Mouse (Mus musculus) neural tube, embryonic 15.5 days (tissue): Measurements from ENCODE around the gene Dnph1. TPM values are rescaled to one million over a fixed set of nuclear protein-coding genes. Genes with fewer than 3 reads are reported as not detected.

Experiments
- ATAC-seq: fragments of 200-750 bp; cut with Nextera tagmentation; 2 replicates; pipeline ENCODE4 v1.8.0; 2017; ENCODE audit warnings: mild to moderate bottlenecking, moderate TSS enrichment, moderate library complexity; ENCODE audit not compliant: low FRiP score
- H3K27ac ChIP-seq: fragments of 300-500 bp; sonication (generic); replicated peaks from 2 replicates; pipeline ENCODE4 v1.5.1; 2015; ENCODE audit warnings: mild to moderate bottlenecking, inconsistent platforms
- H3K27me3 ChIP-seq: fragments of 300-500 bp; sonication (generic); replicated peaks from 2 replicates; pipeline ENCODE4 v1.6.1; 2015; ENCODE audit warnings: inconsistent platforms
- H3K36me3 ChIP-seq: fragments of 300-500 bp; sonication (generic); 2 replicates; pipeline ENCODE4 v1.6.1; 2015; ENCODE audit warnings: inconsistent platforms
- H3K4me1 ChIP-seq: fragments of 300-500 bp; sonication (generic); 2 replicates; pipeline ENCODE4 v1.6.1; 2015; ENCODE audit warnings: inconsistent platforms
- H3K4me2 ChIP-seq: fragments of 300-500 bp; sonication (generic); 2 replicates; pipeline ENCODE4 v1.6.1; 2015; ENCODE audit warnings: inconsistent platforms, mild to moderate bottlenecking, moderate library complexity
- H3K4me3 ChIP-seq: fragments of 300-500 bp; sonication (generic); replicated peaks from 2 replicates; pipeline ENCODE4 v1.5.1; 2015; ENCODE audit warnings: mild to moderate bottlenecking, inconsistent platforms
- H3K9ac ChIP-seq: fragments of 300-500 bp; sonication (generic); replicated peaks from 2 replicates; pipeline ENCODE4 v1.6.1; 2015; ENCODE audit warnings: mild to moderate bottlenecking, inconsistent platforms
- H3K9me3 ChIP-seq: fragments of 300-500 bp; sonication (generic); replicated peaks from 2 replicates; pipeline ENCODE4 v1.6.1; 2016; ENCODE audit warnings: inconsistent platforms
- WGBS: fragments of 180-500 bp; shearing (Covaris S2); methylation state at CpG from one replicate; pipeline ENCODE4 v1.1.7; 2015; ENCODE audit warnings: mixed read lengths; 5-methylcytosine and 5-hydroxymethylcytosine counted together
- polyA plus RNA-seq: library from polyadenylated mRNA; unstranded; fragments of >200 nt; fragmentation: Nextera tagmentation; extraction: Ambion mirVana; gene quantifications from 2 replicates; pipeline ENCODE4 v1.2.1, GENCODE M21; 2015

The Dnph1 gene
- polyA plus RNA-seq, result 13.6 and 22.7 TPM in 2 replicates

DNA sequence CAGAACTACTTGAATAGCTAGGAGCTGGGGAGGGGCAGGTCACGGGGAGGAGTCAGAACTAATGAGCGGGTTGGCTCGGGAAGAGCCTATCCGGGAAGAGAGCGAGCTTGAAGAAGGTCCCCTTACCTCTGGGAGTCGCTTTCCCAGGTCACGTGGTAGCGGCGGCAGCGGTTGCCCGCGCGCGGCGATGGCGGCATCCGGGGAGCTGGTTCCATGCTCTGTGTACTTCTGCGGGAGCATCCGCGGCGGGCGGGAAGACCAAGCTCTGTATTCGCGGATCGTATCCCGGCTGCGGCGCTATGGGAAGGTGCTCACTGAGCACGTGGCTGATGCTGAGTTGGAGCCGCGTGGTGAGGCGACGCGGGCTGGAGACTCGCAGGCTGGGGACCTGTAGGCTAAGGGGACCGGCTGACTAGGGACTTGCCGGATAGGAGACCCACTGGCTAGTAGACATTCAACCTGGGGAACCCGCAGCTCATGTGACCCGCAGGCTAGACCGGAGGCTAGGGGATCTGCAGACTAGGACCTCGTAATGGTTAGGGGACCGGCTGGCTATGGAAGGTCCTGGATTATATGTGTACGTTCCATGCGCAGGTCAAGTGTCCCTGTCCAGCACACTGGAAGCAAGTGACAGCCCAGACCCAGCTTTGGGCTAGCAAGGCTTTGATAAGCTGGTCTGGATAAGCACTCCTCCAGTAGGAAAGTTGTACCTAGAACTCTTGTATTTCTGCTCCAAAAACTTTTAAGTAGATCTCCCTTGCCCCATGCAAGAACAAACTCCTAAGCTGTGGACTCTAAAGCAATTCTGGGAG, at the start of gene Dnph1:
Gene Dnph1, plus strand, starts transcription at position 89 of the 812 bp plus-strand sequence.
- Histone ChIP-seq H3K36me3 (peaks cover 16% of the 10 kb centered on the region; the same call in 1 of the 2 replicates), H3K4me2 (peak within 1 kb of the TSS; percentile 71), H3K27ac (no peak within 1 kb of the TSS), H3K9ac (peak within 1 kb of the TSS; percentile 62), H3K4me3 (peak within 1 kb of the TSS; percentile 57), H3K9me3 (no peaks in the 10 kb centered on the region), H3K4me1 (peaks cover 7% of the 10 kb centered on the region), H3K27me3 (peaks cover 10% of the 10 kb centered on the region; the same call in 1 of the 2 replicates)
- ATAC-seq, result peak; percentile 94
- WGBS, result under 1% methylated on average over 44 of the region's 44 CpGs

- 37% methylated on average over 5 of the region's 5 CpGs for WGBS
- Histone ChIP-seq H3K4me1 (peaks cover 39% of the 10 kb centered on the region), H3K4me3 (no peak overlapping the region), H3K4me2 (no peak overlapping the region), H3K36me3 (no peaks in the 10 kb centered on the region), H3K9me3 (no peaks in the 10 kb centered on the region), H3K27me3 (peaks cover 13% of the 10 kb centered on the region; the same call in 1 of the 2 replicates), H3K9ac (no peak overlapping the region), H3K27ac (no peak overlapping the region)
- no peak for ATAC-seq
These were observed 43.8 kb upstream of the Dnph1 start for GRCm38 (mm10) chr17:46452683-46453082.

DNA sequence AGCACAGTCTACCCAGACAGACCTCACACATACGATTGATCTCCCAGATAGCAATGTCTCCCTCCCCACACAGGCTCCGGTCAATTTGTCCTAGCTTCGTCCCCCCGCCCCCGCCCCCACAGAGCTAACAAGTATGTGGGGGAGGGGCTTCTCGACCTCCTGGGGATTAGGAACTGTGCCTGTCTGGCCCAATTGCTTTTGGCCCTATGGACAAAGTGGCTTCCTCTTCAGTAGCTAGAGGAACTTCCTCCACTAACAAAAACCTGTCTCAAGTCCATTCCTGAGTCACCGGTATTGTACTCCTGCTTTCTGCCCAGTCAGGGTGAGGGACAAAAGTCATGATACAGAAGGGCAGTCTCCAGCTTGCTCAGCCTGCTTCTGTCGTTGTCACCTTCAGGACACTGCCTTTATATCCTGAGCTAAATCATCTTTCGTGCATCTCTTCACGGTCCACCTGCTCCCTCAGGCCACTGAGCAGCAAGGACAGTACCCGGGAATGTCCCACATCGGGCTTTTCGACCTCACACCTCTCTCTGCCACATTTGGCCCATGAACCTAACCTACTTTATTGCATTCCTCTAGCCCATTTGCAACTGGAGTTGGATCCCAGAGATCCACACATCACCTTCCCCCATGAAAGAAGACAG, 43.1 kb upstream of the Dnph1 start:
- no peak for ATAC-seq
- Histone ChIP-seq H3K9me3 (no peaks in the 10 kb centered on the region), H3K4me3 (no peak overlapping the region), H3K4me1 (peaks cover 39% of the 10 kb centered on the region), H3K9ac (no peak overlapping the region), H3K27ac (peak overlapping the region; percentile 45; the same call in 1 of the 2 replicates), H3K36me3 (0 out of 2 replicates have a peak, but pooled peaks cover under 1% of the 10 kb centered on the region), H3K27me3 (peaks cover 15% of the 10 kb centered on the region; the same call in 1 of the 2 replicates), H3K4me2 (peak overlapping the region; percentile 66)
- 4% methylated on average over 13 of the region's 13 CpGs for WGBS

GRCm38 (mm10) chr17:46453970-46454411, 42.5 kb upstream of the Dnph1 start:
- Histone ChIP-seq H3K4me1 (peaks cover 39% of the 10 kb centered on the region), H3K4me3 (peak overlapping the region; percentile 29), H3K9ac (peak overlapping the region; percentile 32; the same call in 1 of the 2 replicates), H3K9me3 (no peaks in the 10 kb centered on the region), H3K27me3 (peaks cover 15% of the 10 kb centered on the region; the same call in 1 of the 2 replicates), H3K4me2 (peak overlapping the region; percentile 66), H3K36me3 (peaks cover 5% of the 10 kb centered on the region; the same call in 1 of the 2 replicates), H3K27ac (peak overlapping the region; percentile 45; the same call in 1 of the 2 replicates)
- peak; percentile 37; the same call in 1 of the 2 replicates for ATAC-seq
- WGBS, result 1% methylated on average over 25 of the region's 26 CpGs

DNA sequence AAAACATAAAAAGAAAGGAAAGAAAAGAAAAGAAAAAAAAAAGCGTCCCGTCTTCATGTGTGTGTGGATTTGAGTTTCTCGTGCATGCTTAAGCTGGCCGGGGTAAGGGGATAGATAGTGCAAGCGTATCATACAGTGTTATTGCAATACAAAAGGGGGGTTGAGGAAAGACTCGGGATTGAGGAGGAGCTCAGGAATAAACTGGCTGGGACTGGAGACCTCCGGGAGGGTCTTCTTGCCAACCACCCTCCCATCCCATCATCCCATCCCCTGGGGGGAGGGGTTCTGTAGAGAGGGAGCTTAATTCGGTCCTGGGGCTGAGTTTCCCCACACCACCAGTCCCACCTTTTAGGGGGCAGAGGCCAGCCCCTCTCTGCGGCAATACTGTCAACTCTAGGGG, 42.0 kb upstream of the Dnph1 start:
- peak overlapping the region; percentile 66 for H3K4me2 ChIP-seq
- 1% methylated on average over 9 of the region's 9 CpGs for WGBS
- peaks cover 39% of the 10 kb centered on the region for H3K4me1 ChIP-seq
- no peak overlapping the region for H3K27ac ChIP-seq
- H3K36me3 ChIP-seq, result peaks cover 9% of the 10 kb centered on the region; the same call in 1 of the 2 replicates
- no peaks in the 10 kb centered on the region for H3K9me3 ChIP-seq
- peak; percentile 33 for ATAC-seq
- H3K27me3 ChIP-seq, result peaks cover 17% of the 10 kb centered on the region; the same call in 1 of the 2 replicates
- H3K9ac ChIP-seq, result 0 out of 2 replicates have a peak overlapping the region, but pooled peaks have one; percentile 11
- H3K4me3 ChIP-seq, result peak overlapping the region; percentile 29

GRCm38 (mm10) chr17:46455110-46455691, 41.3 kb upstream of the Dnph1 start:
- Histone ChIP-seq H3K4me1 (peaks cover 39% of the 10 kb centered on the region), H3K27ac (no peak overlapping the region), H3K27me3 (peaks cover 21% of the 10 kb centered on the region; the same call in 1 of the 2 replicates), H3K4me3 (peak overlapping the region; percentile 29), H3K9ac (0 out of 2 replicates have a peak overlapping the region, but pooled peaks have one; percentile 11), H3K36me3 (peaks cover 13% of the 10 kb centered on the region; the same call in 1 of the 2 replicates), H3K4me2 (peak overlapping the region; percentile 66), H3K9me3 (no peaks in the 10 kb centered on the region)
- 3% methylated on average over 33 of the region's 33 CpGs for WGBS
- no peak; the same call in none of the 2 replicates for ATAC-seq

DNA sequence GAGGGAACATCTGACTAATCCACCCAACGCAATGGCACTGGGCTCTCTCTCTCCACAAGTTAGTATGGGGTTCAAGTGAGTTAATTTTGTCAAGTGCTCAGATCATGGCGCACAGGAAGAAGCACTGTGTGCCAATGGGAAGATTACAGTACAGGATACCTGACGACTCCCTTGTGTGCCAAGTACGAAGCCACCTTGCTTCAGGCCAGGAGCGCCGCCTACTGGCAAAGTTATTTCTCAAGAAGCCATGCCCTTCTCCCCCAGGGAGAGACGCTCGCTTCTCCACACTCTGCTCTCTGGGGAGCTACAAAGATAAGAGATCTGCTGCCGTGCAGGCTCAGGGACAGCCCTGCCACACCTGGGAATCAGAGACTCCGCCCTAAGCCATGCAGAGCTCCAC, 38.7 kb upstream of the Dnph1 start:
- ATAC-seq, result no peak
- H3K4me1 ChIP-seq, result peaks cover 47% of the 10 kb centered on the region
- WGBS, result 12% methylated on average over 10 of the region's 10 CpGs
- peaks cover 28% of the 10 kb centered on the region; the same call in 1 of the 2 replicates for H3K27me3 ChIP-seq
- no peak overlapping the region for H3K9ac ChIP-seq
- H3K4me2 ChIP-seq, result no peak overlapping the region
- no peaks in the 10 kb centered on the region for H3K9me3 ChIP-seq
- H3K36me3 ChIP-seq, result peaks cover 19% of the 10 kb centered on the region; the same call in 1 of the 2 replicates
- no peak overlapping the region for H3K4me3 ChIP-seq
- no peak overlapping the region for H3K27ac ChIP-seq

DNA sequence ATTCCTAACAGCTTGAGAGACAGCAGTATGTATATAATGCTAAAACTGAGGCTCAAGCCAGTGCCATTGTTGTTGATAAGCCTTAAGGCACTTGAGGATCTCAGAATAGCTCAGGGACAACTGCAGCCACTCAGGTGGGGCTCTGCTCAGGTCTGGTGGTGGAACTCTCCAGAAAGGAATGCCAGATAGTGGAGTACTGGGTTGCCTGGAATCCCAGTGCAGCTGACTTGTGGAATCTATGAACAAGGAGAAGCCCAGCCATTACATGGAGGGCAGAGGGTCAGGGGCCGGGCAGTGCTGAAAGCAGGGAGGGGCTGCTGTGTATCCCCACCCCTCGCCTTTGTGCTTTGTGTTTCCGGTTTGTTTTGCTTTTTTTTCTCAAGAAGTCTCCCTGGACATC, 38.1 kb upstream of the Dnph1 start:
- ATAC-seq, result no peak

GRCm38 (mm10) chr17:46460673-46461072, 35.8 kb upstream of the Dnph1 start:
- no peak for ATAC-seq
- H3K4me3 ChIP-seq, result peak overlapping the region; percentile 11; the same call in 1 of the 2 replicates
- no peaks in the 10 kb centered on the region for H3K9me3 ChIP-seq
- H3K9ac ChIP-seq, result 0 out of 2 replicates have a peak overlapping the region, but pooled peaks have one; percentile 32
- H3K4me2 ChIP-seq, result peak overlapping the region; percentile 42
- H3K27me3 ChIP-seq, result peaks cover 28% of the 10 kb centered on the region; the same call in 1 of the 2 replicates
- H3K36me3 ChIP-seq, result peaks cover 25% of the 10 kb centered on the region; the same call in 1 of the 2 replicates
- H3K4me1 ChIP-seq, result peaks cover 19% of the 10 kb centered on the region
- H3K27ac ChIP-seq, result no peak overlapping the region
- WGBS, result 7% methylated on average over 32 of the region's 32 CpGs

More for the DNA sequence above, 38.1 kb upstream of the Dnph1 start:
- H3K4me2 ChIP-seq, result no peak overlapping the region
- H3K4me3 ChIP-seq, result no peak overlapping the region
- peaks cover 23% of the 10 kb centered on the region; the same call in 1 of the 2 replicates for H3K36me3 ChIP-seq
- WGBS, result 39% methylated on average over 3 of the region's 3 CpGs
- H3K27me3 ChIP-seq, result peaks cover 28% of the 10 kb centered on the region; the same call in 1 of the 2 replicates
- H3K9ac ChIP-seq, result no peak overlapping the region
- no peaks in the 10 kb centered on the region for H3K9me3 ChIP-seq
- H3K4me1 ChIP-seq, result peaks cover 41% of the 10 kb centered on the region
- H3K27ac ChIP-seq, result no peak overlapping the region

DNA sequence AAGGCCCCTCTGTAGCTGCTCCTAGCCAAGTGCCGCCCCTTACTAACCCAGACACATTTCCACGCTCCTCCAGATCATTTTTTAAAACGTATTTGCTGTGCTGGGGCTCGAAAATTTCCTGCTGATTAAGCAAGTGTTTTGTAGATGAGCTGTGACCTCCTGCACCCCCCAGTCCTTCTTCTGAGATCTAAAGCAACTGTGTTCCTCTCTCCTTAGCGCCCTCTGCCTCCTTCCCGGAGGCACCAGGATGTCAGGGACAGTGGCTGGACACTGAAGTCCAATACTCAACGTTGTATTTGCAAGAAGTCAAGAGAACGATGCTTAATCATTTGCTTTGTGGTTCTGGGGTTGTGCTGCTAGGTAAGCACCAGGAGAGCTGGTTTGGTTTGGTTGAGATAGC, 35.2 kb upstream of the Dnph1 start:
- peak overlapping the region; percentile 11; the same call in 1 of the 2 replicates for H3K4me3 ChIP-seq

GRCm38 (mm10) chr17:46462226-46462625, 34.3 kb upstream of the Dnph1 start:
- ATAC-seq, result no peak
- H3K36me3 ChIP-seq, result peaks cover 39% of the 10 kb centered on the region
- no peak overlapping the region for H3K9ac ChIP-seq
- H3K9me3 ChIP-seq, result no peaks in the 10 kb centered on the region
- peaks cover 11% of the 10 kb centered on the region for H3K4me1 ChIP-seq
- no peak overlapping the region for H3K4me3 ChIP-seq
- WGBS, result 90% methylated on average over 5 of the region's 5 CpGs
- H3K27me3 ChIP-seq, result peaks cover 20% of the 10 kb centered on the region; the same call in 1 of the 2 replicates
- H3K27ac ChIP-seq, result no peak overlapping the region
- no peak overlapping the region for H3K4me2 ChIP-seq

More for the DNA sequence above, 35.2 kb upstream of the Dnph1 start:
- WGBS, result 18% methylated on average over 8 of the region's 8 CpGs
- H3K9me3 ChIP-seq, result no peaks in the 10 kb centered on the region
- H3K4me1 ChIP-seq, result peaks cover 12% of the 10 kb centered on the region
- ATAC-seq, result no peak
- H3K27me3 ChIP-seq, result peaks cover 26% of the 10 kb centered on the region; the same call in 1 of the 2 replicates
- H3K9ac ChIP-seq, result no peak overlapping the region
- peak overlapping the region; percentile 42 for H3K4me2 ChIP-seq
- H3K27ac ChIP-seq, result no peak overlapping the region
- H3K36me3 ChIP-seq, result peaks cover 30% of the 10 kb centered on the region
